Mouse (Mus musculus): ENCODE results near the gene Zc4h2. TPM values are rescaled to one million over a fixed set of nuclear protein-coding genes. Genes with fewer than 3 reads are reported as not detected.

Gene Zc4h2
- 2.3 and 3.1 TPM in 2 replicates for polyA plus RNA-seq (2015; fragmentation: Nextera tagmentation; extraction: Ambion mirVana)

DNA sequence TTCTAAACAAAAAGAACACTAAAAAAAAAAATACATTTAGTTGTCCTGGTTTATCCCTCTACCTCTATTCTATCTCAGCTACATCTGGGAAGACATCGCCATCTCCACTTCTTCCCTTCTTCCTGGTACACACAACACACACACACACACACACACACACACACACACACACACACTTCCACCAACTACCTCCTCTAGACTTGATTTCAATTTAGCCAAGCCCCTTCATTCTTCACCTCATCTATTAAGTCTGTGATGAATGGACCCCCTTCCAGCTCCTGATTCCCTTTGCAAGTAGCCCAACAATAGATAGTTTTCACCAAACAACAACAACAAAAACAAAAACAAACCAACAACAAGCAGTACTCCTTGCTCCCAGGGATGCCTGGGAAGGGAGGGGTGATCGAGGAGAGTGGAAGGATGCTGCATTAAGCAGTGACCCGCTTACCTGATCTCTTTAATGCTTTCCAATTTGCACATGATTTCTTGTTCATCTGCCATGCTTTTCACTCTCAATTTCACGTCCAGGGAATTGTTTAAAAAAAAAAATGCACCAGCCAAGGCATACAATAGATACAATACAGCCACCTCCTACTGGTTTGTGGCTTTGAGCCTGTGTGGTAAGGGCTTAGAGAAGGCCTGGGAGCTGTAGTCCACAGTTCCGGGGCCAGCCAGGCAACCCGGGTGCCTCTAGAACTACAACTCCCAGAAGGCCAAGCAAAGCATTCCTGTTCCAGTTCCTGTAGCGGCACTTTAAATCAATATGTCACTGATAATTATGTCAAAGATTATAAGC, at the start of gene Zc4h2:
Zc4h2 (minus strand) TSS at position 706 of the 796 bp plus-strand sequence.
- peak within 1 kb of the TSS; percentile 26; the same call in 1 of the 2 replicates for H3K9ac ChIP-seq
- no peaks in the 10 kb centered on the region for H3K36me3 ChIP-seq
- H3K9me3 ChIP-seq (replicated peaks), result no peaks in the 10 kb centered on the region
- no peak within 1 kb of the TSS for H3K27ac ChIP-seq
- H3K4me3 ChIP-seq (replicated peaks), result peak within 1 kb of the TSS; percentile 57
- DNase-seq (peak; percentile 53), ATAC-seq (ENCODE audit: low read depth) (peak; percentile 99)
- H3K27me3 ChIP-seq, result no peaks in the 10 kb centered on the region
- H3K4me2 ChIP-seq, result peak within 1 kb of the TSS; percentile 55
- H3K4me1 ChIP-seq (replicated peaks), result no peaks in the 10 kb centered on the region
- WGBS (ENCODE audit: insufficient replicate concordance), result 20% methylated on average over 7 of the region's 7 CpGs

DNA sequence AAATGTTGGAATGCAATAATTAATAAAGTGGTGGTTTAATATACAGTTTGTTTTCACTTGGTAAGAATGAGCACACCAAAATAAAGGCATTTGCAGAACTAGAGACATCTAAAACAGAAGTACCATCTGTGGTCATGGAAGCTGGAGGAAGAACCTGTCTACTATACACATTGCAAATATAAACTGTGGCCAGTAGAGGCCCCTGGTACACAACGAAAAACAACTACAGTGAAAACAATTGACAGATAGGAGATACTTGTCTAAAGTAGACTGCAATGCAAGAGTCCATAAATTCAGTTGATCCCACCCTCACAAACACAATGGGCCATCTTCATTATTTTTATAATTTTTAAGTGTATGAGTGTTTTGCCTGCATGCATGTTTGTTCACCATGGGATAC, 28.8 kb upstream of the Zc4h2 start:
- H3K4me1 ChIP-seq (replicated peaks), result no peaks in the 10 kb centered on the region
- no peak overlapping the region for H3K9ac ChIP-seq
- DNase-seq, result no peak
- no peak for ATAC-seq (ENCODE audit: low read depth)
- no peak overlapping the region for H3K27ac ChIP-seq
- H3K9me3 ChIP-seq (replicated peaks), result no peaks in the 10 kb centered on the region
- no peaks in the 10 kb centered on the region for H3K36me3 ChIP-seq
- no peak overlapping the region for H3K4me3 ChIP-seq (replicated peaks)
- H3K4me2 ChIP-seq, result no peak overlapping the region
- no peaks in the 10 kb centered on the region for H3K27me3 ChIP-seq
- WGBS (ENCODE audit: insufficient replicate concordance), result 24% methylated on average over 1 of the region's 1 CpGs

GRCm38 (mm10) chrX:95682206-95682605, 23.9 kb upstream of the Zc4h2 start:
- Histone ChIP-seq H3K4me2 (no peak overlapping the region), H3K4me1 (replicated peaks) (no peaks in the 10 kb centered on the region), H3K4me3 (replicated peaks) (no peak overlapping the region), H3K36me3 (no peaks in the 10 kb centered on the region), H3K27ac (no peak overlapping the region), H3K27me3 (no peaks in the 10 kb centered on the region), H3K9me3 (replicated peaks) (no peaks in the 10 kb centered on the region), H3K9ac (no peak overlapping the region)
- 62% methylated on average over 1 of the region's 1 CpGs for WGBS (ENCODE audit: insufficient replicate concordance)
- no peak for DNase-seq
- ATAC-seq (ENCODE audit: low read depth), result no peak

- no peaks in the 10 kb centered on the region for H3K9me3 ChIP-seq (replicated peaks)
- peak overlapping the region; percentile 55 for H3K4me2 ChIP-seq
- no peaks in the 10 kb centered on the region for H3K4me1 ChIP-seq (replicated peaks)
- H3K9ac ChIP-seq, result peak overlapping the region; percentile 26; the same call in 1 of the 2 replicates
- 21% methylated on average over 12 of the region's 12 CpGs for WGBS (ENCODE audit: insufficient replicate concordance)
- H3K4me3 ChIP-seq (replicated peaks), result peak overlapping the region; percentile 57
- H3K36me3 ChIP-seq, result no peaks in the 10 kb centered on the region
- no peaks in the 10 kb centered on the region for H3K27me3 ChIP-seq
- ATAC-seq (ENCODE audit: low read depth), result peak; percentile 65
- DNase-seq, result no peak
- no peak overlapping the region for H3K27ac ChIP-seq
These were observed 333 bp upstream of the Zc4h2 start for GRCm38 (mm10) chrX:95658600-95659084.

DNA sequence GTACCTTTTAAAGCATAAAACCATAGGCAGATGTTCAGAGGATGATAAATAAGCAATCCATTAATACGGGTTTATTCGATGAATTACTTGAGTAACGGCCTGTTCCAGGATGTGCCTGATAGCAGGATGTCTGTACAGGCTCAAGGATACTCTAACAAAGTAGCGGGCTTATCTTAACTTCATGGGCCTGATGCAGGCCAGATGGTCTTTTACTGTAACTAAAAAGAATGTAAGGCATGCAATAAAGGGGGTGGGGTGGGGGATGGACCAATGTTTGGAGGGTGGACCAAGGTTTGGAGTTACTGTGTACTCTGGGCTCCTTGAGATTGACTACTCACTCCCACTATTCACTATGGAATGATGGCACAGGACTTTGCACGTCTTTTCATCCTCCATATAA, 57.7 kb downstream of the Zc4h2 start:
- Histone ChIP-seq H3K27ac (no peak overlapping the region), H3K36me3 (no peaks in the 10 kb centered on the region), H3K4me3 (replicated peaks) (no peak overlapping the region), H3K4me2 (no peak overlapping the region), H3K9me3 (replicated peaks) (no peaks in the 10 kb centered on the region), H3K9ac (no peak overlapping the region), H3K4me1 (replicated peaks) (no peaks in the 10 kb centered on the region), H3K27me3 (no peaks in the 10 kb centered on the region)
- no peak for DNase-seq
- WGBS (ENCODE audit: insufficient replicate concordance), result 53% methylated on average over 5 of the region's 5 CpGs
- no peak for ATAC-seq (ENCODE audit: low read depth)

Other genes with a start within 250 kb of the Zc4h2 start
- gene Amer1, start 213.6 kb downstream of the Zc4h2 start, polyA plus RNA-seq (2015; fragmentation: Nextera tagmentation; extraction: Ambion mirVana), result 2.4 and 2.5 TPM in 2 replicates
- gene Asb12, start 100.5 kb downstream of the Zc4h2 start, polyA plus RNA-seq (2015; fragmentation: Nextera tagmentation; extraction: Ambion mirVana), result not detected in 2 replicates
- gene Pfn5, start 100.4 kb downstream of the Zc4h2 start, polyA plus RNA-seq (2015; fragmentation: Nextera tagmentation; extraction: Ambion mirVana), result not detected in 2 replicates
- 0.17 and 0.23 TPM in 2 replicates for gene Zc3h12b, start 53.2 kb upstream of the Zc4h2 start, polyA plus RNA-seq (2015; fragmentation: Nextera tagmentation; extraction: Ambion mirVana)